Mouse (Mus musculus) hindbrain, embryonic 11.5 days (tissue): Measurements from ENCODE around the gene Atp5g3. TPM values are rescaled to one million over a fixed set of nuclear protein-coding genes. Genes with fewer than 3 reads are reported as not detected.

Source experiments
- ATAC-seq: fragments of 200-750 bp; cut with Nextera tagmentation; 2 replicates; pipeline ENCODE4 v1.8.0; 2017; ENCODE audit warnings: mild to moderate bottlenecking, moderate TSS enrichment, moderate library complexity; ENCODE audit not compliant: low FRiP score
- DNase-seq: peaks from one replicate; pipeline ENCODE4 v3.0.0-alpha.2; 2015; ENCODE audit warnings: low spot score
- H3K27ac ChIP-seq: fragments of 300-500 bp; sonication (generic); 2 replicates; pipeline ENCODE4 v1.5.1; 2014; ENCODE audit warnings: mild to moderate bottlenecking, low read depth, low read length
- H3K27me3 ChIP-seq: fragments of 300-500 bp; sonication (generic); 2 replicates; pipeline ENCODE4 v1.6.1; 2014; ENCODE audit warnings: mild to moderate bottlenecking, low read length, moderate library complexity, mixed read lengths; ENCODE audit not compliant: control insufficient read depth, insufficient read depth
- H3K36me3 ChIP-seq: fragments of 300-500 bp; sonication (generic); 2 replicates; pipeline ENCODE4 v1.6.1; 2014; ENCODE audit warnings: mild to moderate bottlenecking, low read length, moderate library complexity, mixed read lengths; ENCODE audit not compliant: control insufficient read depth, insufficient read depth
- H3K4me1 ChIP-seq: fragments of 300-500 bp; sonication (generic); replicated peaks from 2 replicates; pipeline ENCODE4 v1.6.1; 2014; ENCODE audit warnings: low read length, mixed read lengths; ENCODE audit not compliant: control insufficient read depth, insufficient read depth
- H3K4me2 ChIP-seq: fragments of 300-500 bp; sonication (generic); replicated peaks from 2 replicates; pipeline ENCODE4 v1.6.1; 2014; ENCODE audit warnings: mild to moderate bottlenecking, low read depth, low read length
- H3K4me3 ChIP-seq: fragments of 300-500 bp; sonication (generic); 2 replicates; pipeline ENCODE4 v1.5.1; 2014; ENCODE audit warnings: low read depth, low read length
- H3K9ac ChIP-seq: fragments of 300-500 bp; sonication (generic); 2 replicates; pipeline ENCODE4 v1.6.1; 2014; ENCODE audit warnings: low read depth, low read length
- H3K9me3 ChIP-seq: fragments of 300-500 bp; sonication (generic); 2 replicates; pipeline ENCODE4 v1.6.1; 2016; ENCODE audit warnings: low read length; ENCODE audit not compliant: control insufficient read depth
- WGBS: fragments of 180-500 bp; shearing (Covaris S2); extraction: QIAGEN DNeasy Blood & Tissue Kit; methylation state at CpG from one replicate; pipeline ENCODE4 v1.1.7; 2014; 5-methylcytosine and 5-hydroxymethylcytosine counted together
- polyA plus RNA-seq: library from polyadenylated mRNA; unstranded; fragments of >200 nt; fragmentation: Nextera tagmentation; extraction: Ambion mirVana; gene quantifications from 2 replicates; pipeline ENCODE4 v1.2.1, GENCODE M21; 2014

Gene Atp5g3
- polyA plus RNA-seq, 1 experiment from 2014 or later: 911 TPM

- no peak for DNase-seq
- 82% methylated on average over 2 of the region's 2 CpGs for WGBS
These were observed 27.8 kb upstream of the Atp5g3 start for GRCm38 (mm10) chr2:73938896-73939295.

GRCm38 (mm10) chr2:73932676-73933313 is 21.7 kb upstream of the Atp5g3 start:
- Histone ChIP-seq H3K27ac (no peak overlapping the region), H3K36me3 (no peaks in the 10 kb centered on the region), H3K9me3 (no peaks in the 10 kb centered on the region), H3K9ac (no peak overlapping the region), H3K4me2 (no peak overlapping the region), H3K4me1 (no peaks in the 10 kb centered on the region), H3K27me3 (no peaks in the 10 kb centered on the region), H3K4me3 (no peak overlapping the region)
- 88% methylated on average over 8 of the region's 8 CpGs for WGBS
- DNase-seq (no peak), ATAC-seq (no peak)

More at GRCm38 (mm10) chr2:73938896-73939295, 27.8 kb upstream of the Atp5g3 start:
- Histone ChIP-seq H3K9ac (no peak overlapping the region), H3K4me1 (no peaks in the 10 kb centered on the region), H3K9me3 (no peaks in the 10 kb centered on the region), H3K27ac (no peak overlapping the region), H3K4me3 (no peak overlapping the region), H3K4me2 (no peak overlapping the region), H3K27me3 (no peaks in the 10 kb centered on the region), H3K36me3 (no peaks in the 10 kb centered on the region)
- ATAC-seq: no peak

- DNase-seq (no peak), ATAC-seq (no peak)
- H3K27ac ChIP-seq: no peak overlapping the region
- no peak overlapping the region for H3K4me2 ChIP-seq
- no peak overlapping the region for H3K9ac ChIP-seq
- H3K4me3 ChIP-seq: no peak overlapping the region
- no peaks in the 10 kb centered on the region for H3K9me3 ChIP-seq
- H3K4me1 ChIP-seq: no peaks in the 10 kb centered on the region
- H3K36me3 ChIP-seq: no peaks in the 10 kb centered on the region
- H3K27me3 ChIP-seq: no peaks in the 10 kb centered on the region
These were observed 16.6 kb upstream of the Atp5g3 start for GRCm38 (mm10) chr2:73927711-73928110.

- no peaks in the 10 kb centered on the region for H3K36me3 ChIP-seq
- H3K4me1 ChIP-seq: no peaks in the 10 kb centered on the region
- H3K4me3 ChIP-seq: no peak overlapping the region
- H3K27ac ChIP-seq: no peak overlapping the region
- no peaks in the 10 kb centered on the region for H3K27me3 ChIP-seq
- 76% methylated on average over 3 of the region's 3 CpGs for WGBS
- DNase-seq (no peak), ATAC-seq (no peak)
- H3K9me3 ChIP-seq: no peaks in the 10 kb centered on the region
- no peak overlapping the region for H3K9ac ChIP-seq
- H3K4me2 ChIP-seq: no peak overlapping the region
These were observed 14.4 kb upstream of the Atp5g3 start for GRCm38 (mm10) chr2:73925539-73925938.

- Histone ChIP-seq H3K4me1 (no peaks in the 10 kb centered on the region), H3K27ac (no peak overlapping the region), H3K9ac (no peak overlapping the region), H3K27me3 (no peaks in the 10 kb centered on the region), H3K36me3 (no peaks in the 10 kb centered on the region), H3K9me3 (no peaks in the 10 kb centered on the region), H3K4me2 (no peak overlapping the region), H3K4me3 (no peak overlapping the region)
- no peak for ATAC-seq
- 26% methylated on average over 5 of the region's 5 CpGs for WGBS
- DNase-seq: peak; percentile 65
These were observed 14.0 kb upstream of the Atp5g3 start for GRCm38 (mm10) chr2:73925089-73925488.

- no peak overlapping the region for H3K4me2 ChIP-seq
- no peaks in the 10 kb centered on the region for H3K9me3 ChIP-seq
- no peak overlapping the region for H3K27ac ChIP-seq
- H3K9ac ChIP-seq: no peak overlapping the region
- no peaks in the 10 kb centered on the region for H3K36me3 ChIP-seq
- 81% methylated on average over 7 of the region's 7 CpGs for WGBS
- no peak overlapping the region for H3K4me3 ChIP-seq
- DNase-seq: no peak
- no peaks in the 10 kb centered on the region for H3K4me1 ChIP-seq
- no peak for ATAC-seq
- H3K27me3 ChIP-seq: no peaks in the 10 kb centered on the region
These were observed 8.5 kb upstream of the Atp5g3 start for GRCm38 (mm10) chr2:73919642-73920041.

- Histone ChIP-seq H3K36me3 (peaks cover 7% of the 10 kb centered on the region), H3K4me1 (no peaks in the 10 kb centered on the region), H3K4me3 (no peak overlapping the region), H3K4me2 (no peak overlapping the region), H3K9me3 (no peaks in the 10 kb centered on the region), H3K27me3 (no peaks in the 10 kb centered on the region), H3K9ac (no peak overlapping the region), H3K27ac (no peak overlapping the region)
- 95% methylated on average over 3 of the region's 3 CpGs for WGBS
- no peak for ATAC-seq
- no peak for DNase-seq
These were observed 1.1 kb upstream of the Atp5g3 start for GRCm38 (mm10) chr2:73912264-73912663.

GRCm38 (mm10) chr2:73910571-73911174 is 453 bp downstream of the Atp5g3 start:
- Histone ChIP-seq H3K4me3 (peak overlapping the region; percentile 98), H3K9me3 (no peaks in the 10 kb centered on the region), H3K27me3 (no peaks in the 10 kb centered on the region), H3K4me1 (no peaks in the 10 kb centered on the region), H3K36me3 (peaks cover 11% of the 10 kb centered on the region), H3K9ac (peak overlapping the region; percentile 98), H3K4me2 (peak overlapping the region; percentile 71), H3K27ac (peak overlapping the region; percentile 93)
- under 1% methylated on average over 49 of the region's 50 CpGs for WGBS
- ATAC-seq: peak; percentile 59
- DNase-seq: peak; percentile 70

- ATAC-seq: no peak
- H3K9me3 ChIP-seq: no peaks in the 10 kb centered on the region
- H3K27me3 ChIP-seq: no peaks in the 10 kb centered on the region
- WGBS: 96% methylated on average over 2 of the region's 2 CpGs
- no peak overlapping the region for H3K4me3 ChIP-seq
- no peak overlapping the region for H3K27ac ChIP-seq
- H3K9ac ChIP-seq: no peak overlapping the region
- no peaks in the 10 kb centered on the region for H3K4me1 ChIP-seq
- peaks cover 11% of the 10 kb centered on the region for H3K36me3 ChIP-seq
- no peak for DNase-seq
- H3K4me2 ChIP-seq: no peak overlapping the region
These were observed 2.0 kb downstream of the Atp5g3 start for GRCm38 (mm10) chr2:73909116-73909515.
